Mouse (Mus musculus) limb, embryonic 15.5 days (tissue): ENCODE measurements at regions not wholly inside any gene's neighbourhood (a gene's known extent, or its start where the extent isn't known, plus 50 kb on each side); places are given as distances from the start of the nearest gene placed in this dataset.

Experiments used
- ATAC-seq: fragments of 200-750 bp; cut with Nextera tagmentation; 2 replicates; pipeline ENCODE4 v1.8.0; 2017; ENCODE audit warnings: low read depth, moderate TSS enrichment; ENCODE audit not compliant: insufficient number of reproducible peaks, low FRiP score, low TSS enrichment
- H3K27ac ChIP-seq: fragments of 300-500 bp; sonication (generic); 2 replicates; pipeline ENCODE4 v1.5.1; 2015; ENCODE audit warnings: moderate library complexity, mild to moderate bottlenecking, inconsistent platforms
- H3K27me3 ChIP-seq: fragments of 300-500 bp; sonication (generic); 2 replicates; pipeline ENCODE4 v1.6.1; 2015; ENCODE audit warnings: inconsistent platforms
- H3K36me3 ChIP-seq: fragments of 300-500 bp; sonication (generic); 2 replicates; pipeline ENCODE4 v1.6.1; 2015; ENCODE audit warnings: inconsistent platforms
- H3K4me1 ChIP-seq: fragments of 300-500 bp; sonication (generic); 2 replicates; pipeline ENCODE4 v1.6.1; 2015; ENCODE audit warnings: inconsistent platforms
- H3K4me2 ChIP-seq: fragments of 300-500 bp; sonication (generic); 2 replicates; pipeline ENCODE4 v1.6.1; 2015; ENCODE audit warnings: mild to moderate bottlenecking, inconsistent platforms
- H3K4me3 ChIP-seq: fragments of 300-500 bp; sonication (generic); 2 replicates; pipeline ENCODE4 v1.5.1; 2015; ENCODE audit warnings: mild to moderate bottlenecking, inconsistent platforms
- H3K9ac ChIP-seq: fragments of 300-500 bp; sonication (generic); 2 replicates; pipeline ENCODE4 v1.6.1; 2015; ENCODE audit warnings: inconsistent platforms
- H3K9me3 ChIP-seq: fragments of 300-500 bp; sonication (generic); 2 replicates; pipeline ENCODE4 v1.6.1; 2016; ENCODE audit warnings: inconsistent platforms
- WGBS: fragments of 180-500 bp; shearing (Covaris S2); methylation state at CpG from one replicate; pipeline ENCODE4 v1.1.7; 2015; 5-methylcytosine and 5-hydroxymethylcytosine counted together

DNA sequence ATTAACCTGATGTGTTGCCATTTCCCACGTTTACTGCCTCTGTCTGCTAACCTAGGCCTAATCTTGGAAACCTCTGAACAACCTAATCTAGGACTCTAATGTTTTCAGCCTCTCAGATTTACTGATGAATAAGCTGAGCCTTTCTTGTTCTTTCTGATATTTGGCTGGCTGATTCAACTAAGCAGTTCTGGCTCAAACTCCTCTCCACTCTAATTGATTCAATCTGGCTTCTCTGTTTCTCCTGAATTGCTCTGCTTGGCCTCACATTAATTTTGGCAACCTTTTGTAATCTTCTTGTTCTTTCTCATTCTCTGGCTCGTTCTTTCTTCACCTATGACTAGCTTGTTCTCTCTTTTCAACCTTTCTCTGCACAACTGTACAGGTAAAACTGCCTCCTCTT lies 1561.2 kb upstream of the Zeb2 start:
- Histone ChIP-seq H3K36me3 (no peaks in the 10 kb centered on the region), H3K27me3 (no peaks in the 10 kb centered on the region), H3K9me3 (no peaks in the 10 kb centered on the region), H3K9ac (no peak overlapping the region), H3K27ac (no peak overlapping the region), H3K4me3 (no peak overlapping the region), H3K4me1 (no peaks in the 10 kb centered on the region), H3K4me2 (no peak overlapping the region)
- WGBS = 25% methylated on average over 2 of the region's 2 CpGs
- ATAC-seq = no peak

- H3K27me3 ChIP-seq = no peaks in the 10 kb centered on the region
These were observed 1552.5 kb upstream of the Zeb2 start for GRCm38 (mm10) chr2:46669517-46670291.

DNA sequence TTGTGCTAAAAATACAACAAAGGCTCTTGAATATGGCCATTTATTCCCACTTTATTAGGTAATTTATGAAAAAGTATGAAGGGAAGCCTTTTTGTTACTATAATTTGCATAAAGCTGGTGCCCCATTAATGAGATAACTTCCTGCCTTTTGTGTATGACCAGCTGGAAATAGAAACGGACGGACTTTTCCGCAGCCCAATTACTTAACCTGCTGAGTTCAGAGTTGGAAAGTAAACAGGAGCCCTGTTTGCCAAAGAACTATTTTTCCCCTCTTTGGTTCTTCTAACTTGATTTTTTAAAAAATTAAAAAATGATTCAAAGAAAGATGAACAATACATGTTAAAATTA lies 1549.8 kb upstream of the Zeb2 start:
- no peaks in the 10 kb centered on the region for H3K4me1 ChIP-seq
- ATAC-seq = no peak
- no peaks in the 10 kb centered on the region for H3K9me3 ChIP-seq
- no peak overlapping the region for H3K9ac ChIP-seq
- no peaks in the 10 kb centered on the region for H3K36me3 ChIP-seq
- H3K4me2 ChIP-seq = no peak overlapping the region
- H3K27me3 ChIP-seq = no peaks in the 10 kb centered on the region
- no peak overlapping the region for H3K27ac ChIP-seq
- no peak overlapping the region for H3K4me3 ChIP-seq
- whole genome bisulfite sequencing = 35% methylated on average over 3 of the region's 3 CpGs

More at GRCm38 (mm10) chr2:46669517-46670291, 1552.5 kb upstream of the Zeb2 start:
- WGBS = 65% methylated on average over 13 of the region's 13 CpGs
- Histone ChIP-seq H3K4me2 (no peak overlapping the region), H3K9ac (no peak overlapping the region), H3K4me3 (no peak overlapping the region), H3K4me1 (no peaks in the 10 kb centered on the region), H3K36me3 (no peaks in the 10 kb centered on the region), H3K9me3 (no peaks in the 10 kb centered on the region), H3K27ac (no peak overlapping the region)
- ATAC-seq = no peak

- Histone ChIP-seq H3K36me3 (no peaks in the 10 kb centered on the region), H3K9me3 (no peaks in the 10 kb centered on the region), H3K4me1 (no peaks in the 10 kb centered on the region), H3K27ac (no peak overlapping the region), H3K4me3 (no peak overlapping the region), H3K27me3 (no peaks in the 10 kb centered on the region), H3K4me2 (no peak overlapping the region), H3K9ac (no peak overlapping the region)
- 53% methylated on average over 10 of the region's 10 CpGs for WGBS
- ATAC-seq = no peak
These were observed 1549.1 kb upstream of the Zeb2 start for GRCm38 (mm10) chr2:46666084-46666989.

- H3K4me1 ChIP-seq = no peaks in the 10 kb centered on the region
- no peaks in the 10 kb centered on the region for H3K36me3 ChIP-seq
- no peak overlapping the region for H3K27ac ChIP-seq
- no peak for ATAC-seq
- 79% methylated on average over 3 of the region's 3 CpGs for WGBS
- H3K9ac ChIP-seq = no peak overlapping the region
- H3K9me3 ChIP-seq = no peaks in the 10 kb centered on the region
- H3K4me3 ChIP-seq = no peak overlapping the region
- no peaks in the 10 kb centered on the region for H3K27me3 ChIP-seq
- H3K4me2 ChIP-seq = no peak overlapping the region
These were observed 1544.7 kb upstream of the Zeb2 start for GRCm38 (mm10) chr2:46661876-46662275.

DNA sequence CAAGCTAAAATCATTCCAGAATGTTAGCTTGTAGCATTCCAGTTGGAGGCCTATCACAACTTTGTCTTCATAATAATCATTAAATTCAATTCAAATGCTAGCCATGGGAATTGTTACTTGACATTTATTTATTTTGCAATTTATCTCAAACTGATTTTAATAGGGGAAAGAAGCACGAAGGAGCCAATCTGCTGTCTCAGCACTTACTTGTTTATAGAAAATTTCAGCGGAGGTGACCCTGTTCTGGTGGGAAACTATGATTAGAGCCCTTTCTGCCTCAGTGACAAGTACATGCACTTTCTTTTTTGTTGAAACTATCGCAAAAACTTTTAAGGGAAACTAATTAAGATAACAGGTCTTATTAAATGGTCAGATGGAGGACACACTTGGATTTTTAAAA lies 1543.4 kb upstream of the Zeb2 start:
- ATAC-seq = no peak
- H3K36me3 ChIP-seq = no peaks in the 10 kb centered on the region
- no peaks in the 10 kb centered on the region for H3K9me3 ChIP-seq
- WGBS = 47% methylated on average over 3 of the region's 3 CpGs
- H3K27ac ChIP-seq = no peak overlapping the region
- no peak overlapping the region for H3K4me2 ChIP-seq
- no peak overlapping the region for H3K9ac ChIP-seq
- H3K4me3 ChIP-seq = no peak overlapping the region
- H3K4me1 ChIP-seq = no peaks in the 10 kb centered on the region
- H3K27me3 ChIP-seq = no peaks in the 10 kb centered on the region

- H3K4me3 ChIP-seq = no peak overlapping the region
- 96% methylated on average over 1 of the region's 1 CpGs for WGBS
These were observed 1538.1 kb upstream of the Zeb2 start for GRCm38 (mm10) chr2:46655289-46655688.

DNA sequence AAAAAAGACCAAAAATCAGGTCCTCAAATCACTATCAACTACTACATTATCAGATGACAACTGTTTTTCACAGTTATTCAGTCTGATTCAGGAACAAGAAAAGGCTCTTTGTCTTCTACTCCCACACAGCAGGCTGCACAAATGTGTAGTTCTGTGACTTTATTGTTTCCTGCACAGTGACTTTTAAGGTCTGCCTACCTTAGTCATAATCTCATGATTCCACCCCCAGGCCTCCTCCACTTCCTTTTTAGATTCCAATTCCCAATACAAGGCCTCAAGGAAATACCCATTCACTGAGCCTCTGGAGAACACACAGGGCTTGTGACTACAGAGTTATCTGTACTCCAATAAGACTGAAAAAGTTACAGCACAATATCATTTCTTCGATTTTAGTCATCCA lies 1535.4 kb upstream of the Zeb2 start:
- ATAC-seq = no peak
- 80% methylated on average over 1 of the region's 1 CpGs for WGBS
- Histone ChIP-seq H3K36me3 (no peaks in the 10 kb centered on the region), H3K4me2 (no peak overlapping the region), H3K27me3 (no peaks in the 10 kb centered on the region), H3K9me3 (0 out of 2 replicates have a peak, but pooled peaks cover 3% of the 10 kb centered on the region), H3K4me1 (no peaks in the 10 kb centered on the region), H3K9ac (no peak overlapping the region), H3K27ac (no peak overlapping the region), H3K4me3 (no peak overlapping the region)

More at GRCm38 (mm10) chr2:46655289-46655688, 1538.1 kb upstream of the Zeb2 start:
- ATAC-seq = no peak
- no peaks in the 10 kb centered on the region for H3K4me1 ChIP-seq
- H3K27me3 ChIP-seq = no peaks in the 10 kb centered on the region
- H3K36me3 ChIP-seq = no peaks in the 10 kb centered on the region
- H3K4me2 ChIP-seq = no peak overlapping the region
- H3K9ac ChIP-seq = no peak overlapping the region
- H3K27ac ChIP-seq = no peak overlapping the region
- no peaks in the 10 kb centered on the region for H3K9me3 ChIP-seq

- ATAC-seq = no peak
- WGBS = 48% methylated on average over 2 of the region's 2 CpGs
- H3K9me3 ChIP-seq = 0 out of 2 replicates have a peak, but pooled peaks cover 3% of the 10 kb centered on the region
- no peak overlapping the region for H3K9ac ChIP-seq
- H3K27ac ChIP-seq = no peak overlapping the region
- H3K4me1 ChIP-seq = no peaks in the 10 kb centered on the region
- no peaks in the 10 kb centered on the region for H3K36me3 ChIP-seq
- no peaks in the 10 kb centered on the region for H3K27me3 ChIP-seq
- no peak overlapping the region for H3K4me3 ChIP-seq
- H3K4me2 ChIP-seq = no peak overlapping the region
These were observed 1529.2 kb upstream of the Zeb2 start for GRCm38 (mm10) chr2:46646366-46646765.

GRCm38 (mm10) chr2:46609217-46609616 lies 1492.0 kb upstream of the Zeb2 start:
- H3K27me3 ChIP-seq = no peaks in the 10 kb centered on the region
- H3K9ac ChIP-seq = no peak overlapping the region
- no peaks in the 10 kb centered on the region for H3K9me3 ChIP-seq
- no peaks in the 10 kb centered on the region for H3K36me3 ChIP-seq
- no peak overlapping the region for H3K4me2 ChIP-seq
- no peaks in the 10 kb centered on the region for H3K4me1 ChIP-seq
- no peak for ATAC-seq
- WGBS = 84% methylated on average over 2 of the region's 2 CpGs
- H3K27ac ChIP-seq = no peak overlapping the region
- no peak overlapping the region for H3K4me3 ChIP-seq

DNA sequence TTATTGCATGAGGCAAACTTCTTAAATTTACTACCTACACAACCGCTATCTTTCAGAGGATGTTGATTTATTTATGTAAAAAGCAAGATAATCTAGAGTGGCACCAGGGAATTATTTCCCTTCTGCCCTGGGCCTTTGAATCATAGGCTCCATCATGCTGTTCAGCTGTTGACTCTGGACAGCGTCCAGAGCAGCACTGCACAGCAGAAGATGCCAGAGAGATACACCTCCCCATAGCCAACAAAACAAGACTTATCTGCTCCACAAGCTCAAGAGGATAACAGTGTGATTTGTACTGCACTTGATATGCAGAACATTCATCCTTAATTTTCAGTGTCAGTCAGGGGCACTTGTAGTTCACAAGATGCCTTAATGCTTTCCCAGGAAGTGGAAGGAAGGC lies 1464.6 kb upstream of the Zeb2 start:
- H3K9ac ChIP-seq = no peak overlapping the region
- no peaks in the 10 kb centered on the region for H3K9me3 ChIP-seq
- no peak overlapping the region for H3K4me3 ChIP-seq
- WGBS = 73% methylated on average over 2 of the region's 2 CpGs
- H3K36me3 ChIP-seq = no peaks in the 10 kb centered on the region
- H3K4me2 ChIP-seq = no peak overlapping the region
- H3K4me1 ChIP-seq = no peaks in the 10 kb centered on the region
- H3K27ac ChIP-seq = no peak overlapping the region
- ATAC-seq = no peak
- H3K27me3 ChIP-seq = no peaks in the 10 kb centered on the region

DNA sequence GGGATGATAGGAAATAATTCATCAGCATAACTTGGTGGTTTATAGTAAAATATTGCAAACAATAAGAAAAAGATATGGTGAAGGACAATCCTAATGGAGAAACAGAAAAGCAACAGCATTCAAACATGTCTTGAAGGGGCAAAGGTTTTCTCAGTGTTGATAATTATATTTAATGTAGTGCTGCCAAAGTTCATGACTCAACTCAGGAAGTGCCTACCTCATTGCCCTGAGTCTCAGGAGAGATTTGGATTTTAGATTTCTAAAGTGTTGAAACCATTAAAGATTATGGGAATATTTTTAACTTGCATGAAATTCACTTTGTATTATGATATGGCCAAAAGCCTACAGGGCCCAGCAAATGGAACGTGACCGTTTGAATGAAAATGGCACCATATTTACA lies 1453.2 kb upstream of the Zeb2 start:
- Histone ChIP-seq H3K36me3 (no peaks in the 10 kb centered on the region), H3K27ac (no peak overlapping the region), H3K9me3 (no peaks in the 10 kb centered on the region), H3K4me3 (no peak overlapping the region), H3K27me3 (no peaks in the 10 kb centered on the region), H3K4me1 (no peaks in the 10 kb centered on the region), H3K9ac (no peak overlapping the region), H3K4me2 (no peak overlapping the region)
- 68% methylated on average over 2 of the region's 2 CpGs for WGBS
- ATAC-seq = no peak
